Mouse (Mus musculus): Measurements from ENCODE around the gene Rxra. TPM values are rescaled to one million over a fixed set of nuclear protein-coding genes. Genes with fewer than 3 reads are reported as not detected.

The Rxra gene
- total RNA-seq, 2 experiments from 2014 or later, result 48.4 to 53.6 TPM

- no peak for DNase-seq
- intact Hi-C loops (cut with DNase I; ENCODE audit: low total_unique reads), result loop anchor here (5.0 kb wide), 1 partner anchor 57 kb away; no protein-coding TSS in a partner anchor
Measured at GRCm38 (mm10) chr2:27690714-27691113, 14.5 kb downstream of the Rxra start.

DNA sequence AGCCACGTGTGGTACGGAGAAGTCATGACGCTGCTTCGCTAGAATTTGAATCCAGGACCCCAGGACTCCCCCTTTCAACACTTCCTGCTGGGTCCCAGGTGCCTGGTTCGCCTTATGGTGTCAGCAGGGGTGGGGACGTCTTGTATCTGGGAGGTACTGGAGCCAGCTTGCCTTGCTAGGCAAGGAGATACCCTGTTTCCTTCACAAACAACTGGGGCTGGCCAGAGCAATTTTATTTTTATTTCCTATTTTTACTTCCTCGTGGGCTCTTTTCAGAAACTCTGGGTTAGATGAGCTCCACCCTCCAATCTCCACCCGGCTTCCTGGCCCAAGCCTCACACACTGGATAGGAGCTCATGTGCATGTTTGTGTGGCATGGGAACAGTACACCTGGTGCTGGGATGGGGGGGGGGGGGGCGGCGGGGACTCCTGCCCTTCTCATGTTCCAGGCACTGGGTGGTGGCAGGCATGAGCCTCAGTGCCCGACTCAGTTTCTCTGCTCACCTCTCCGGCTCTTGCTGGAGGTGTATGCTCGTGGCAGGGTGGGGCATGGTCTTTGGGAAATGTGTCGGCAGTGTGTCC is 15.0 kb downstream of the Rxra start:
- intact Hi-C loops (cut with DNase I; ENCODE audit: low total_unique reads), result loop anchor here (5.0 kb wide), 1 partner anchor 56 kb away; no protein-coding TSS in a partner anchor
- DNase-seq, result no peak

GRCm38 (mm10) chr2:27692608-27693007 is 16.4 kb downstream of the Rxra start:
- intact Hi-C loops (cut with DNase I; ENCODE audit: low total_unique reads), result loop anchor here (5.0 kb wide), 1 partner anchor 55 kb away; no protein-coding TSS in a partner anchor
- no peak for DNase-seq

GRCm38 (mm10) chr2:27693684-27694083 is 17.4 kb downstream of the Rxra start:
- intact Hi-C loops (cut with DNase I; ENCODE audit: low total_unique reads), result loop anchor here (5.0 kb wide), 1 partner anchor 54 kb away; no protein-coding TSS in a partner anchor
- DNase-seq, result no peak

GRCm38 (mm10) chr2:27699574-27699973 is 23.3 kb downstream of the Rxra start:
- peak; percentile 93 for DNase-seq
- intact Hi-C loops (cut with DNase I; ENCODE audit: low total_unique reads), result no loop called here

- DNase-seq, result no peak
- intact Hi-C loops (cut with DNase I; ENCODE audit: low total_unique reads), result no loop called here
Measured at GRCm38 (mm10) chr2:27702283-27702682, 26.0 kb downstream of the Rxra start.

- no peak for DNase-seq
- intact Hi-C loops (cut with DNase I; ENCODE audit: low total_unique reads), result no loop called here
Measured at GRCm38 (mm10) chr2:27702904-27703666, 26.8 kb downstream of the Rxra start.

- DNase-seq, result peak; percentile 64
- intact Hi-C loops (cut with DNase I; ENCODE audit: low total_unique reads), result no loop called here
Measured at GRCm38 (mm10) chr2:27703852-27704640, 27.8 kb downstream of the Rxra start.

- intact Hi-C loops (cut with DNase I; ENCODE audit: low total_unique reads), result no loop called here
- DNase-seq, result no peak
Measured at GRCm38 (mm10) chr2:27704641-27705040, 28.4 kb downstream of the Rxra start.

DNA sequence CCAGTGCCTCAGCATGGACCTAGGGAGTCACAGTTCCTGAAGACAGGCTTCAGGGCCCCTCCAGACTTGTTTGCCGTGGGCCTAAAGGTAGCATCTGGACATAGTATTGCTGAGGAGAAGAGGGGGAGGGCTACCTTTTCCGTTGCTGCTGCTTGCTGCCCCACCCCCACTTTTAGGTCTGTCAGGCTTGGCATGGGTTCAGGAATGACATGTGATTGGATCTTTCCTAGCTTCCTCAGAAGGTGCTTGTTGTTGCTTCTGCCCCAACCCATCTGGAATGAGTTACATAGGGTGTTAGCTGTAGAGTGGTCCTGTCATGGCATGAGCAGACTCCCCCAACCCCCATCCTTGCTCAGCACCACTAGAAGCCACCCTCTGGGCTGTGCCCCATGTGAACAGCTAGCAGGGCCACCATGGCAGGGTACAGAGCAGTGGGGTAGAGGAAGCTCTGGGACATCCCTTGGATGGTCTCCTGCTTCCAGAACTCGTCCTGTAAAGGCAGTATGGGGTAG is 34.7 kb downstream of the Rxra start:
- DNase-seq, result no peak
- intact Hi-C loops (cut with DNase I; ENCODE audit: low total_unique reads), result no loop called here

DNA sequence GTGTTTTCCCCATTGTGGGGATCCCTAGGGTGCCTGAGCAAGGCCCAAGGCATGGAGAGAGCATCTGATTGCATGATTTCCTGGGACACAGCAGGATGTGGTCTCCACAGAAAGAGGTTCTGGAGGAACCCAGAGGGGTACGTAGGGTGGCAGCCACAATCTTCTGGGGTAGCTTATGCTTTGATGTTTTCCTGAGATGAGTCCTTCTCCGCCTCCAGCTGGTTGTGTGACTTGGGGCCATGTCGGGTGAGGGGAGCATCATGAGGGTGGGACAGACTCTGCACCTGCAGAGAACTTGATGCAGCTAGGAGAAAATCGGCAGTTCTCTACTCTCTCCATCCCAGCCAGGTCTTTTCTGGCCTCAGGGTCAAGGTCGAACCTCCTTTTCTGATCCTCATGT is 36.4 kb downstream of the Rxra start:
- intact Hi-C loops (cut with DNase I; ENCODE audit: low total_unique reads), result no loop called here
- no peak for DNase-seq

DNA sequence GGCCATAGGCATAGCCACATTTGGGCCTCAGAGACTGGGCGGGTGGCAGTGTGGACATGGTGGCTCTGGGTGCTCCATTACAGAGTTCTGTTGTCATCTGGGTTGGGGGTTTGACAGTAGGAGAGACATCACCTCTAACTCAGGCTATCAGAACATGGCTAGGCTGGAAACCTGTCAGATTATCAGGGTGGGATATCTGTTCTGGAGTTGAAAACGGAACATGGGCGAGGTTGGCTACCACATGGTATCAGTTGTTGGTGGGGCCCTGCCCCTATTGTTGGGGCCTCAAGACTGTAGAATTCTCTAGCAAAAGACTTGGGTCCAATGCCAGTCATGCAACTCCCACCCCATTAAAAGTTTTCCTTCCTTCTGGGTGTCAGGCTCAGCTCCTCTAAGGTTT is 37.1 kb downstream of the Rxra start:
- intact Hi-C loops (cut with DNase I; ENCODE audit: low total_unique reads), result no loop called here

DNA sequence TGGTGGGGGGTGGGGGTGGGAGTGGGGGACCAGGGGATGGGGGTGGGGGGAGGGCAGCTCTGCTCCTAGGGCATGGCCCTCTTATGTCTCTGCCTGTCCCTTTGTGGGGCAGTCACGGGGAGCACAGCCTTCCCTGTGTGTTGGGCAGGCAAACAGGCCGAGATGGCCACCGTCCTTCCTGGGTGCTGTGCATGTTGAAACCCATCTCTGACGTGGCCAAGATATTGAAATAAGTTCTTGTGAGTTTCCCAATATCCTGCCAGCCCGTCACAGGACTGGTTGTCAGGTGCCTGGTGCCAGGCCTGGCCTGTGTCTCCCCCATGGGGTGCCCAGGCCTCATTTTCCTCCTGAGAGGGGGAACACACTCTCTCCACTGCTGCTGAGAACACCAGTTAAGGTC is 37.9 kb downstream of the Rxra start:
- no peak for DNase-seq
- intact Hi-C loops (cut with DNase I; ENCODE audit: low total_unique reads), result no loop called here

More for the DNA sequence above, 37.1 kb downstream of the Rxra start:
- DNase-seq, result no peak

DNA sequence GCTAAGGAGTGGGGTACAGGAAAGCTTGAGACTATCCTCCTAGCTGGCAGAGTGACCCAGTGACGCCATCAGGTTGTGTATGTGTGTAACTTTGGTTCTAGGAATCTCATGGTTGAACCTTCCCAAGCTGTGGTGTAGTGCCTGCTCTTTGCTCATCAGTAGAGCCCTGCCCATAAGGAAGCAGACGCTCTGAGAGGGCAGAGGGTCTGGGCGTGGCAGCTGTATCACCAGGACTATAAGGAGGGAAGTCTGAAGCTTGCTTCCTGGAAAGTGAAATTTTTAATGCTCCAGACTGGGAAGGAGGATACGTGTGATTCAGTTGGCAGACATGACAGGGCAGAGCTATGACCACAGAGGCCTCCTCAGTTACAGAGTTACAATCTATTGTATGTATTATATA is 39.0 kb downstream of the Rxra start:
- intact Hi-C loops (cut with DNase I; ENCODE audit: low total_unique reads), result no loop called here

GRCm38 (mm10) chr2:27716339-27716738 is 40.1 kb downstream of the Rxra start:
- no peak for DNase-seq
- intact Hi-C loops (cut with DNase I; ENCODE audit: low total_unique reads), result no loop called here

More for the DNA sequence above, 39.0 kb downstream of the Rxra start:
- no peak for DNase-seq

GRCm38 (mm10) chr2:27718191-27718590 is 42.0 kb downstream of the Rxra start:
- intact Hi-C loops (cut with DNase I; ENCODE audit: low total_unique reads), result no loop called here
- DNase-seq, result peak; percentile 72

DNA sequence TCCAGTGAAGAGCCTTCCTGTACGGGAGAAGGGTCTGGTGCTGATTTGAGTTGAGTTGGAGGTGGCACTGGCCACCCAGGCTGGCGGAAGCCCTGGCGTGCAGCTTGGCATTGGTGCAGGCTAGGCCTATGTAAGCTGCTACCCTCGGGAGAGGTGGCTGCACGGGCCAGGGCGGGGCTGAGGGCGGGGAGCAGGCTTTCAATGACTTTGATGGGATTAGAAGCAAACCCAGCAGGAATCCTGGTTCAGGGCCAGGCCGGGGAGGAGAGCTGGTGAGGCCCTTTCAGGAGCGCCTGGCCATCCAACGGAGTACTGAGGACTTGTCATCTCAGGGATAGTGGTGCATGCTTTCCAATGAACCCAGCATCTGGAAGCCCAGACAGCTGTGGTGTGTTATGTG is 43.4 kb downstream of the Rxra start:
- intact Hi-C loops (cut with DNase I; ENCODE audit: low total_unique reads), result no loop called here
- DNase-seq, result no peak

- no peak for DNase-seq
- intact Hi-C loops (cut with DNase I; ENCODE audit: low total_unique reads), result no loop called here
Measured at GRCm38 (mm10) chr2:27721611-27722010, 45.4 kb downstream of the Rxra start.

GRCm38 (mm10) chr2:27724729-27725316 is 48.6 kb downstream of the Rxra start:
- intact Hi-C loops (cut with DNase I; ENCODE audit: low total_unique reads), result no loop called here
- no peak for DNase-seq
